Mouse (Mus musculus): ENCODE results near the gene Stard10.

DNA sequence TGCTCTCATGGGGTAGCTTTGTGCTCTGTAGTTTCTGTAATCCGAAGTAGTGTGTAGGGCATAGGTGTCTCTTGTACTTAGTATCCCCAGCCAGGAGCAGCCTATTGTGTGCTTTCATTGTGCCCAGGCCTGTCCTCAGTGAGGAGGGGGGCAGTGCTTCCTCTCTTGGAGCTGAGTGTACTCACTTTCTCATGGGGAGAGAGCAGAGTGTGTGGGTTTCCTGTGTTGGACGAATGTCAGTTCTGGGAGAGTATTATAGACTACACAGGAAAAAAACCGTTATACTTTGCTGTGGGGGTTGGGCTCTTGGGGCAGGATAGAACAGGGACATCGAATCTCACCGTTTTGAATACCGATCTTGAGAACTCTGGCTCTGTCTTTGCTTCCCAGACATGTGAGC lies 24.5 kb downstream of the Stard10 start:
- no peak for TF ChIP-seq EP300 (IDR thresholded peaks at IDR 0.05; ENCODE audit: low read depth)
- TF ChIP-seq CTCF (IDR thresholded peaks at IDR 0.05; ENCODE audit: low read depth), result no peak

Data from liver, postnatal 0 days (tissue).